Mouse (Mus musculus) liver, adult 2 months (tissue): ENCODE measurements around the gene Wscd2. TPM values are rescaled to one million over a fixed set of nuclear protein-coding genes. Genes with fewer than 3 reads are reported as not detected.

Experiments used
- DNase-seq: peaks from one replicate; pipeline ENCODE4 v3.0.0-alpha.2; 2011; ENCODE audit warnings: low read depth, low spot score; ENCODE audit errors: extremely low read depth
- H3K27ac ChIP-seq: fragments of 200-500 bp; replicated peaks from 2 replicates; pipeline ENCODE4 v1.5.1; 2012; ENCODE audit warnings: low read depth, mild to moderate bottlenecking, control low read depth, inconsistent platforms, low read length; ENCODE audit not compliant: insufficient read depth
- H3K27me3 ChIP-seq: fragments of 200-500 bp; 2 replicates; pipeline ENCODE4 v1.6.1; 2012; ENCODE audit warnings: mild to moderate bottlenecking, moderate library complexity, low read length, inconsistent platforms; ENCODE audit not compliant: control insufficient read depth, insufficient read depth
- H3K36me3 ChIP-seq: fragments of 200-500 bp; 2 replicates; pipeline ENCODE4 v1.6.1; 2012; ENCODE audit warnings: low read length, inconsistent platforms; ENCODE audit not compliant: control insufficient read depth, insufficient read depth
- H3K4me1 ChIP-seq: fragments of 200-500 bp; 2 replicates; pipeline ENCODE4 v1.6.1; 2011; ENCODE audit warnings: low read length; ENCODE audit not compliant: control insufficient read depth, insufficient read depth
- H3K4me3 ChIP-seq: fragments of 200-500 bp; 2 replicates; pipeline ENCODE4 v1.5.1; 2011; ENCODE audit warnings: low read depth, mild to moderate bottlenecking, control low read depth, low read length, moderate library complexity; ENCODE audit not compliant: insufficient read depth
- H3K79me2 ChIP-seq: fragments of 200-500 bp; 2 replicates; pipeline ENCODE4 v1.6.1; 2012; ENCODE audit warnings: inconsistent platforms, mild to moderate bottlenecking, low read length, moderate library complexity; ENCODE audit not compliant: control insufficient read depth, insufficient read depth
- H3K9ac ChIP-seq: fragments of 200-500 bp; 2 replicates; pipeline ENCODE4 v1.6.1; 2012; ENCODE audit warnings: low read depth, mild to moderate bottlenecking, control low read depth, inconsistent platforms, low read length
- CTCF ChIP-seq: fragments of 200-500 bp; IDR thresholded peaks from 2 replicates; pipeline ENCODE4 v1.5.1; 2011; ENCODE audit warnings: low read depth, low read length, control low read depth
- POLR2A ChIP-seq: fragments of 200-500 bp; IDR thresholded peaks from 2 replicates; pipeline ENCODE4 v1.6.1; 2011; ENCODE audit warnings: low read length, control low read depth; ENCODE audit not compliant: insufficient read depth; ENCODE audit errors: extremely low read depth
- WGBS: fragments of 180-500 bp; shearing (Covaris S2); methylation state at CpG from one replicate; pipeline ENCODE4 v1.1.7; 2018; 5-methylcytosine and 5-hydroxymethylcytosine counted together
- polyA plus RNA-seq: library from polyadenylated mRNA; depleted of rRNA; stranded (reverse); fragments of >200 nt; gene quantifications from 2 replicates; pipeline ENCODE4 v1.2.3, GENCODE M21; 2012
- total RNA-seq: library from RNA; depleted of rRNA; stranded (reverse); fragments of >200 nt; gene quantifications from 2 replicates; pipeline ENCODE4 v1.2.3, GENCODE M21; 2014

Wscd2 gene
- total and polyA plus RNA-seq, 2 experiments: 0.05 to 0.09 TPM

DNA sequence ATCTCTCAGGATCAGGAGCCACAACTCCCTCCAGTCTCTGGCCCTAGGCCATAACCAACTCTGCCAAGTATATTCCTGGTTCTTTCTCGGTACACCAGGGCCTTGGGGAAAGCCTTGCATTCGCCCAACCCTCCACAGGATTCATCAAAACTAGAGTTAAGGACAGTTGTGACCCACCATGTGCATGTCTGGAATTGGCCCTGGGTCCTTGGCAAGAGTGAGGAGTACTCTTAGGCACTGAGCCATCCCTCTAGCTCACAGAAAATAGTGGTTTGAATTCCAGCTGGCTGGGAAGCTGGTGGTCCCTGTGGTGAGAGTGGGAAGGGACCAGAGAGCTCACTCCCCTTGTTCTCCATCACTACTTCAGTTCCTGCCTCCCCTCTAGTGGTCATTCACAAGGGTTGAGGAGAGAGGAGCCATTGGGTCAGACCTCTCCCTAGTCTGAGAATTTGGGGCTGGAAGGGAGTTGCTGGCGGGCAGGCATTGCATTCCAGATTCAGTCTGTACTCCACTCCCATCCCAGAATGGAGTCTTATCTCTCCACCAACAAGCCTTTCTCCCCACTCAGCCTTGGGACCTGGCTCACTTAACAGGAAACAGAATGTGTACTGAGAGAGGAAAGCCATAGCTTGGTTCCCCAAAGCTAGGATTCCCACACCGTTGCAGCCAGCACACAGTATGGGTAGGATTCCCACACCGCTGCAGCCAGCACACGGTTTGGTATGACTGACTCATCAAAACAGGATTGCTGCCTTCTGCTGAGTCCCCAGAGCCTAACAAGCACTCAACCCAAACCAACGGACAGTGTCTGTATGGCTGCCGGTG is 117.0 kb downstream of the Wscd2 start:
- Histone ChIP-seq H3K36me3 (no peaks in the 10 kb centered on the region), H3K27me3 (no peaks in the 10 kb centered on the region), H3K27ac (no peak overlapping the region), H3K9ac (no peak overlapping the region), H3K4me3 (no peak overlapping the region), H3K4me1 (no peaks in the 10 kb centered on the region), H3K79me2 (no peaks in the 10 kb centered on the region)
- no peak for TF ChIP-seq CTCF
- 77% methylated on average over 8 of the region's 8 CpGs for WGBS
- DNase-seq: no peak

DNA sequence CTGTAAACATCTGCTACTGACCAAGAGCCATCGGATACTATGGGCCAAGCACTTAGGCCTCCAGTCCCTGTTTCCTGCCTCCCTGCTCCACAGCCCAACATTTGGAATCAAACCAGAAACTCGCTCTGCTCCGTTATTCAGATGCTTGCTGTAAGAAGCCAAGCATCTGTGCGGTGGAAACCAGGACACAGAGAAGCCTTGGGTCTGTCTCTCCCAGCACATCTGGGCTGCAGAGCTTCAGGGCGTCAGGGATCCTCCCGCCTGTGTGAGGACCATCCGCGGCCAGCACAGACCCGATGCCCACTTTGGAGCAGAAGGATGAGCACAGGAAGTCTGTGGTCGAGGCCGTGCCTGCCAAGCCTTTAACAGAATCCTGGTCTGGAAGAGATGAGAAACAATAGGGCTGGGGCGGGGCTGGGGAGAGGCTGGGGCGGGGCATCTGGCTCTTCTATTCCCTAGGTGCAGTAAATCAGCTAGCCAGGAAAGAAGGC is 117.9 kb downstream of the Wscd2 start:
- WGBS: 45% methylated on average over 13 of the region's 13 CpGs
- H3K79me2 ChIP-seq: no peaks in the 10 kb centered on the region
- H3K4me3 ChIP-seq: no peak overlapping the region
- H3K36me3 ChIP-seq: no peaks in the 10 kb centered on the region
- H3K4me1 ChIP-seq: no peaks in the 10 kb centered on the region
- TF ChIP-seq CTCF (no peak), POLR2A (no peak)
- no peak overlapping the region for H3K9ac ChIP-seq
- DNase-seq: no peak
- H3K27me3 ChIP-seq: no peaks in the 10 kb centered on the region
- no peak overlapping the region for H3K27ac ChIP-seq

DNA sequence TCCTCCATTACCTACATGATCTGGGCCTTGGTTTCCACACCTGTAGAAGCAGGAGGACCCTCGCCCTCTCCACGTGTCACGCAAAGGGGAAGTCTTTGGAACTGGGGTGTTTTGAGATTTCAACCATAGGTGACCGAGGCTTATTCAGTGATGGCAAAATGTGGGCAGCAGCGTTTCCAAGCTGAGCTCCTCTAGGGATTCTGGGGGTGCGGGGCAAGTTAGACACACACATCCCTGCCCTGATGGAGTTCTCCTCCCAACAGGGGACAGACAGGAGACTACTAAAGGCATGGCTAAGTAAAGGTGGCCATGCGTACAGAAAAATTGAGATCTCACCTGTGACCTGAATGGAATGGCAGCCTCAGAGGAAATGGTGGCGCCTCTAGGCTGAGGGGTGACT is 118.4 kb downstream of the Wscd2 start:
- no peak overlapping the region for H3K9ac ChIP-seq
- no peak overlapping the region for H3K4me3 ChIP-seq
- WGBS: 85% methylated on average over 8 of the region's 8 CpGs
- TF ChIP-seq POLR2A: no peak
- no peak for TF ChIP-seq CTCF
- DNase-seq: no peak
- H3K79me2 ChIP-seq: no peaks in the 10 kb centered on the region
- no peaks in the 10 kb centered on the region for H3K36me3 ChIP-seq
- H3K4me1 ChIP-seq: no peaks in the 10 kb centered on the region
- no peaks in the 10 kb centered on the region for H3K27me3 ChIP-seq
- no peak overlapping the region for H3K27ac ChIP-seq

DNA sequence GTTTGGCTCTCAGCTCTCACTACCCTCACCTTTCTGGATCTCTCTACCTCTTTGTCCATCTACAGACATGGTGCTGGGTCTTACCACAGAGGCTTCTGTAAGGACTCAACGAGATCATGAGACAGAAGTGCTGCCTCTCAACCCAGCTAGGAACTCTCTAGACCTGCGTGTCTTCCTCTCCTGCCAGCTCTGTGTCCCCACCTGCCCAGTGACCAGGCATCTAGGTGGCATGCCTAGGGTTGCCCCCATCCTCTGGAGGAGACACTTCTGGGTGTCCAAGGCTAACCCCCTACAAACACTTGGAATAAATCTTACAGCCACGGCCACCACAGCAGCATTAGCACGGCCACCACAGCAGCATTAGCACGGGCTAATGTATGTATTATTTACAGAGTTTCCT is 119.8 kb downstream of the Wscd2 start:
- Histone ChIP-seq H3K79me2 (no peaks in the 10 kb centered on the region), H3K4me1 (no peaks in the 10 kb centered on the region), H3K27me3 (no peaks in the 10 kb centered on the region), H3K36me3 (no peaks in the 10 kb centered on the region), H3K4me3 (no peak overlapping the region), H3K27ac (no peak overlapping the region), H3K9ac (no peak overlapping the region)
- WGBS: 74% methylated on average over 5 of the region's 5 CpGs
- no peak for DNase-seq
- TF ChIP-seq CTCF (no peak), POLR2A (no peak)

DNA sequence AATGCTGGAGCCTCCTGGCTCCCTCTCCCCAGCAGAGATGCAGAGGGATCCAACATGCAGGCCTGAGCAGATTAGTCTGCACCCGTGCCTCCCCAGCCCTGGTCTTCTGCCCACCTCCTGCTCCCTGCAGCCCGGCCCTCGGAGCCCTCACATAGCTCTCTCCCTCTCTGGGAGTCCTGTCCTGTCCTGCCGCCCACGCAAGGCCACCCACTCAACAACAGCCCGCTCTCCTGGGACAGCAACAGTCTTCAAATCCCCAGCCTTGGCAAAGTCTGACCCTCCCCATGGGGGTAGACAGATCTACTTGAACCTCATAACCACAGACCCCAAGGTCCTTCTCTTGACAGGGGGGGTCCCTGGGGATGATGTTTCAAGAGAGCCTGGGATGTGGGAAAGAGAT is 120.4 kb downstream of the Wscd2 start:
- TF ChIP-seq CTCF (no peak), POLR2A (no peak)
- 70% methylated on average over 6 of the region's 6 CpGs for WGBS
- no peak overlapping the region for H3K27ac ChIP-seq
- H3K9ac ChIP-seq: no peak overlapping the region
- no peaks in the 10 kb centered on the region for H3K4me1 ChIP-seq
- H3K79me2 ChIP-seq: no peaks in the 10 kb centered on the region
- no peaks in the 10 kb centered on the region for H3K36me3 ChIP-seq
- DNase-seq: no peak
- no peak overlapping the region for H3K4me3 ChIP-seq
- no peaks in the 10 kb centered on the region for H3K27me3 ChIP-seq

DNA sequence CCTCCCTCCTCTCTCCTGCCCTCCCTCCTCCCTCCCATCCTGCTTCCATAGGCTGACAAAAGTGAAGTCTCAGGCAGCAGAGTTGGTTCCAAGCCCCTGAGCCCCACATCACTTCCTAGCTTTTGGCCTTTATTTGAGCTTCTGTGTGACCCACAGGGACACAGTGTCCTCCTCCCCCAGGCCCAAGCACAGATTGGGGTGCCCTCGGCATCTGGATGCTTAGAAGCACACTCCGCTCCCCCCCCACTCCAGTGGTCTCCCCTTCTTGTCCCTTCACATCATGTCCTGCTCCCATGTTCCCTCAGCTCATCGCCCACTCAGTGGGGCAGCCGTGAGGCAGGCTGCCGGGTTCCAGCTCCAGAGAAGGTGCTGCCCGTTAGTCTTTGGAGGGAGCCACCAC is 121.0 kb downstream of the Wscd2 start:
- no peaks in the 10 kb centered on the region for H3K4me1 ChIP-seq
- no peak for TF ChIP-seq POLR2A
- no peak for TF ChIP-seq CTCF
- WGBS: 81% methylated on average over 6 of the region's 6 CpGs
- no peak for DNase-seq
- no peaks in the 10 kb centered on the region for H3K79me2 ChIP-seq
- H3K36me3 ChIP-seq: no peaks in the 10 kb centered on the region
- no peak overlapping the region for H3K27ac ChIP-seq
- no peak overlapping the region for H3K9ac ChIP-seq
- H3K4me3 ChIP-seq: no peak overlapping the region
- H3K27me3 ChIP-seq: no peaks in the 10 kb centered on the region
